Mouse (Mus musculus) liver, postnatal 0 days (tissue): Measurements from ENCODE around the gene Slpi.
"Not testable (repeated sequence)": the region's sequence is repeated elsewhere in the genome, so short reads cannot be mapped to it uniquely, and the experiment has no call there.

Experiments used
- CTCF ChIP-seq: sonication (generic); IDR thresholded peaks from 2 replicates; pipeline ENCODE4 v1.5.1; 2016; ENCODE audit warnings: antibody characterized with exemption, low read depth
- EP300 ChIP-seq: IDR thresholded peaks from 2 replicates; pipeline ENCODE4 v1.6.1; 2016; ENCODE audit warnings: antibody characterized with exemption, low read depth, mild to moderate bottlenecking

- peak; percentile 29 for TF ChIP-seq CTCF
- TF ChIP-seq EP300, result not testable (repeated sequence)
These were observed 45.2 kb downstream of the Slpi start for GRCm38 (mm10) chr2:164343732-164344131.
